Mouse (Mus musculus): Measurements from ENCODE around the gene Sf3b2.

- TF ChIP-seq EP300 (IDR thresholded peaks at IDR 0.05; ENCODE audit: insufficient read depth, low read depth, low read length) (no peak), CTCF (IDR thresholded peaks at IDR 0.05; ENCODE audit: low read depth, low read length) (no peak), POLR2A (IDR thresholded peaks at IDR 0.05; ENCODE audit: insufficient read depth, low read length) (no peak)
These were observed 22.9 kb downstream of the Sf3b2 start for GRCm38 (mm10) chr19:5272326-5272795.
